Mouse (Mus musculus) embryonic facial prominence, embryonic 11.5 days (tissue): ENCODE results near the gene Kbtbd13. TPM values are rescaled to one million over a fixed set of nuclear protein-coding genes. Genes with fewer than 3 reads are reported as not detected.

Source experiments
- ATAC-seq: fragments of 200-750 bp; cut with Nextera tagmentation; replicated peaks from 2 replicates; pipeline ENCODE4 v1.8.0; 2017; ENCODE audit warnings: low read depth; ENCODE audit not compliant: insufficient number of reproducible peaks, low FRiP score, low TSS enrichment
- DNase-seq: peaks from one replicate; pipeline ENCODE4 v3.0.0-alpha.2; 2015; ENCODE audit warnings: low spot score
- H3K27ac ChIP-seq: fragments of 300-500 bp; sonication (generic); replicated peaks from 2 replicates; pipeline ENCODE4 v1.5.1; 2014; ENCODE audit warnings: mild to moderate bottlenecking, low read depth, low read length, control low read depth
- H3K27me3 ChIP-seq: fragments of 300-500 bp; sonication (generic); 2 replicates; pipeline ENCODE4 v1.6.1; 2014; ENCODE audit warnings: mild to moderate bottlenecking, low read length, moderate library complexity, mixed read lengths; ENCODE audit not compliant: control insufficient read depth, insufficient read depth
- H3K36me3 ChIP-seq: fragments of 300-500 bp; sonication (generic); replicated peaks from 2 replicates; pipeline ENCODE4 v1.6.1; 2014; ENCODE audit warnings: low read depth, mild to moderate bottlenecking, low read length, moderate library complexity, mixed read lengths; ENCODE audit not compliant: control insufficient read depth, insufficient read depth
- H3K4me1 ChIP-seq: fragments of 300-500 bp; sonication (generic); 2 replicates; pipeline ENCODE4 v1.6.1; 2014; ENCODE audit warnings: low read length, mixed read lengths; ENCODE audit not compliant: control insufficient read depth, insufficient read depth
- H3K4me2 ChIP-seq: fragments of 300-500 bp; sonication (generic); 2 replicates; pipeline ENCODE4 v1.6.1; 2014; ENCODE audit warnings: low read depth, mild to moderate bottlenecking, control low read depth, low read length, moderate library complexity
- H3K4me3 ChIP-seq: fragments of 300-500 bp; sonication (generic); 2 replicates; pipeline ENCODE4 v1.5.1; 2014; ENCODE audit warnings: low read depth, low read length, control low read depth
- H3K9ac ChIP-seq: fragments of 300-500 bp; sonication (generic); replicated peaks from 2 replicates; pipeline ENCODE4 v1.6.1; 2014; ENCODE audit warnings: mild to moderate bottlenecking, control low read depth, low read length
- H3K9me3 ChIP-seq: fragments of 300-500 bp; sonication (generic); replicated peaks from 2 replicates; pipeline ENCODE4 v1.6.1; 2016; ENCODE audit warnings: mild to moderate bottlenecking, low read length, inconsistent platforms, mixed read lengths; ENCODE audit not compliant: control insufficient read depth
- WGBS: fragments of 180-500 bp; shearing (Covaris S2); extraction: QIAGEN DNeasy Blood & Tissue Kit; methylation state at CpG from one replicate; pipeline ENCODE4 v1.1.7; 2014; 5-methylcytosine and 5-hydroxymethylcytosine counted together
- polyA plus RNA-seq: library from polyadenylated mRNA; unstranded; fragments of >200 nt; fragmentation: Nextera tagmentation; extraction: Ambion mirVana; gene quantifications from 2 replicates; pipeline ENCODE4 v1.2.1, GENCODE M21; 2014

Gene Kbtbd13
- polyA plus RNA-seq, 1 experiment from 2014 or later = 1.2 TPM

- H3K27me3 ChIP-seq = no peaks in the 10 kb centered on the region
- 75% methylated on average over 2 of the region's 2 CpGs for WGBS
- no peak for DNase-seq
Measured at GRCm38 (mm10) chr9:65427511-65427910, 36.1 kb upstream of the Kbtbd13 start.

GRCm38 (mm10) chr9:65424393-65424792 is 32.9 kb upstream of the Kbtbd13 start:
- H3K4me2 ChIP-seq = no peak overlapping the region
- ATAC-seq (no peak), DNase-seq (no peak)
- no peak overlapping the region for H3K27ac ChIP-seq
- H3K4me1 ChIP-seq = no peaks in the 10 kb centered on the region
- no peaks in the 10 kb centered on the region for H3K9me3 ChIP-seq
- no peaks in the 10 kb centered on the region for H3K27me3 ChIP-seq
- no peaks in the 10 kb centered on the region for H3K36me3 ChIP-seq
- no peak overlapping the region for H3K9ac ChIP-seq
- no peak overlapping the region for H3K4me3 ChIP-seq
- WGBS = 35% methylated on average over 3 of the region's 3 CpGs

More at GRCm38 (mm10) chr9:65427511-65427910, 36.1 kb upstream of the Kbtbd13 start:
- ATAC-seq = no peak
- Histone ChIP-seq H3K27ac (no peak overlapping the region), H3K9me3 (no peaks in the 10 kb centered on the region), H3K4me1 (no peaks in the 10 kb centered on the region), H3K4me2 (no peak overlapping the region), H3K36me3 (no peaks in the 10 kb centered on the region), H3K4me3 (no peak overlapping the region), H3K9ac (no peak overlapping the region)

GRCm38 (mm10) chr9:65422760-65423501 is 31.5 kb upstream of the Kbtbd13 start, which contains the start of gene Slc51b:
Gene Slc51b, minus strand, starts transcription at chr9:65422955.
- Histone ChIP-seq H3K27ac (no peak within 1 kb of the TSS), H3K9ac (no peak within 1 kb of the TSS), H3K9me3 (no peaks in the 10 kb centered on the region), H3K4me1 (no peaks in the 10 kb centered on the region), H3K4me3 (no peak within 1 kb of the TSS), H3K36me3 (no peaks in the 10 kb centered on the region), H3K4me2 (no peak within 1 kb of the TSS), H3K27me3 (no peaks in the 10 kb centered on the region)
- DNase-seq (no peak), ATAC-seq (no peak)
- 79% methylated on average over 11 of the region's 11 CpGs for WGBS

- H3K27ac ChIP-seq = no peak overlapping the region
- H3K36me3 ChIP-seq = no peaks in the 10 kb centered on the region
- no peak for ATAC-seq
- no peak overlapping the region for H3K9ac ChIP-seq
- WGBS = 81% methylated on average over 3 of the region's 3 CpGs
- no peaks in the 10 kb centered on the region for H3K9me3 ChIP-seq
- no peak for DNase-seq
- no peaks in the 10 kb centered on the region for H3K4me1 ChIP-seq
- H3K27me3 ChIP-seq = no peaks in the 10 kb centered on the region
- no peak overlapping the region for H3K4me3 ChIP-seq
- H3K4me2 ChIP-seq = no peak overlapping the region
Measured at GRCm38 (mm10) chr9:65419633-65420032, 28.2 kb upstream of the Kbtbd13 start.

- no peaks in the 10 kb centered on the region for H3K27me3 ChIP-seq
- WGBS = 51% methylated on average over 3 of the region's 3 CpGs
- no peak overlapping the region for H3K9ac ChIP-seq
- H3K4me1 ChIP-seq = no peaks in the 10 kb centered on the region
- DNase-seq (no peak), ATAC-seq (no peak)
- no peak overlapping the region for H3K4me2 ChIP-seq
- H3K36me3 ChIP-seq = no peaks in the 10 kb centered on the region
- H3K27ac ChIP-seq = no peak overlapping the region
- no peak overlapping the region for H3K4me3 ChIP-seq
- no peaks in the 10 kb centered on the region for H3K9me3 ChIP-seq
Measured at GRCm38 (mm10) chr9:65417738-65418137, 26.3 kb upstream of the Kbtbd13 start.

GRCm38 (mm10) chr9:65411326-65411725 is 19.9 kb upstream of the Kbtbd13 start:
- WGBS = 72% methylated on average over 3 of the region's 3 CpGs
- DNase-seq = no peak

GRCm38 (mm10) chr9:65410378-65410777 is 18.9 kb upstream of the Kbtbd13 start:
- no peak for DNase-seq
- ATAC-seq = no peak
- H3K4me1 ChIP-seq = no peaks in the 10 kb centered on the region
- H3K9ac ChIP-seq = no peak overlapping the region
- no peak overlapping the region for H3K4me3 ChIP-seq
- H3K4me2 ChIP-seq = no peak overlapping the region
- no peak overlapping the region for H3K27ac ChIP-seq
- H3K27me3 ChIP-seq = no peaks in the 10 kb centered on the region
- 92% methylated on average over 8 of the region's 8 CpGs for WGBS
- no peaks in the 10 kb centered on the region for H3K9me3 ChIP-seq
- H3K36me3 ChIP-seq = no peaks in the 10 kb centered on the region

More at GRCm38 (mm10) chr9:65411326-65411725, 19.9 kb upstream of the Kbtbd13 start:
- Histone ChIP-seq H3K27me3 (no peaks in the 10 kb centered on the region), H3K9ac (no peak overlapping the region), H3K9me3 (no peaks in the 10 kb centered on the region), H3K27ac (no peak overlapping the region), H3K36me3 (no peaks in the 10 kb centered on the region), H3K4me3 (no peak overlapping the region), H3K4me1 (no peaks in the 10 kb centered on the region), H3K4me2 (no peak overlapping the region)
- no peak for ATAC-seq

- DNase-seq (no peak), ATAC-seq (no peak)
- Histone ChIP-seq H3K9me3 (no peaks in the 10 kb centered on the region), H3K27ac (no peak overlapping the region), H3K9ac (no peak overlapping the region), H3K36me3 (no peaks in the 10 kb centered on the region), H3K4me2 (no peak overlapping the region), H3K4me1 (no peaks in the 10 kb centered on the region), H3K27me3 (no peaks in the 10 kb centered on the region), H3K4me3 (no peak overlapping the region)
- WGBS = 67% methylated on average over 5 of the region's 5 CpGs
Measured at GRCm38 (mm10) chr9:65408871-65409295, 17.4 kb upstream of the Kbtbd13 start.
